Mouse (Mus musculus): Measurements from ENCODE around the gene Ppt2.

DNA sequence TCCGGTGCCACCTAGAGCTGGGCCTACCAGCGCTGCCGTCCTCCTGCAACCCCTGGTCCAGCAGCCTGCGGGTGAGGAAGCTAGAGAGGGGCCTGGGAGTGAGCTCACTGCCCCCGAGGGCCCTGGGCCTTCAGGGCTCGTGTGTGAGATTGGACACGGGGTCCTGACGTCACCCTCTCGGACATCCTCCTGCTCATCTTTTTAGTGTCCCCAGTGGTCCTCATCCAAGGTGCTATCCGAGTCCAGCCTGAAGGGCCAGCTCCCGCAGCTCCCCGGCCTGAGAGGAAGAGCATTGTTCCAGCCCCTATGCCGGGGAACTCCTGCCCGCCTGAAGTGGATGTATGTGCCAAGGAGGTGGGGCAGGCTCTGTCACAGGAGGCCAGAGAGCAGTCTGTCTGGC lies 22.5 kb upstream of the Ppt2 start:
- TF ChIP-seq POLR2A (IDR thresholded peaks at IDR 0.05; ENCODE audit: low read depth, low read length): no peak
- no peak for TF ChIP-seq CTCF (conservative IDR thresholded peaks at IDR 0.05; ENCODE audit: insufficient read depth, insufficient read length, low read depth, low read length)
